Mouse (Mus musculus) brain, embryonic 14.5 days (tissue): ENCODE measurements around the gene Cnst.

Experiments
- CTCF ChIP-seq: fragments of 200-500 bp; IDR thresholded peaks from 2 replicates; pipeline ENCODE4 v1.5.1; 2012; ENCODE audit warnings: inconsistent platforms, mild to moderate bottlenecking, moderate library complexity, borderline replicate concordance; ENCODE audit not compliant: insufficient read depth, insufficient read length; ENCODE audit errors: extremely low read depth
- POLR2A ChIP-seq: fragments of 200-500 bp; IDR thresholded peaks from 2 replicates; pipeline ENCODE4 v1.6.1; 2012; ENCODE audit warnings: mild to moderate bottlenecking, inconsistent platforms, borderline replicate concordance; ENCODE audit not compliant: poor library complexity, insufficient read depth, insufficient read length, severe bottlenecking; ENCODE audit errors: extremely low read depth

- TF ChIP-seq POLR2A = no peak
- no peak for TF ChIP-seq CTCF
Observed at GRCm38 (mm10) chr1:179645980-179646268, 99.8 kb downstream of the Cnst start.
